In the genomic region with DNA sequence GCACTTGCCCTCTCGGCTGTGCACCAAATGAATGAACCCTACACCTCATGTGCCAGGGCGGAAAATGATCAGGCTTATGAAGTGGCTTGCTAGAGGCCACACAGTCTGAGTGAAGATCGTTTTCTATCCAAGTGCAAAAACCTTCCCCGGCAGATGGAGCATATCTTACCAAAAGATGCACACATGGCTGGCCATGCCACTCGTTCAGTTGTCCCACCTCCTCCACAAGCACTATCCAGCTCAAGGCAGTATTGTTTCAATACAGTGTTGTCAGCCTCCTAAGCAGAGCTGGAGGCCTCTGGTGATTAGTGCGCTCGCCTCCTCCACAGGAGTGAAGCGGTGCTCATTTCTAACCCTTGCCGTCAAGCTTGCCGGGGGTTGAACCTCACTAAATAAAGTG, we compare ENCODE assay signal across 8 mouse cellular contexts.
DNase-seq lines count a peak whose midpoint lies in the region; ATAC-seq and TF ChIP-seq lines count a peak whose summit lies in the region.

No protein-coding gene starts in this region.

- ATAC-seq in lung, embryonic 15.5 days (ENCODE audit: borderline replicate concordance, extremely low read depth, low FRiP score, low TSS enrichment), result peak; percentile 50; the same call in 1 of the 2 replicates
- peak; percentile 63; the same call in 1 of the 2 replicates for ATAC-seq in kidney, embryonic 16.5 days (ENCODE audit: low FRiP score, low TSS enrichment)
- peak; percentile 30; the same call in 1 of the 2 replicates for ATAC-seq in neural tube, embryonic 15.5 days (ENCODE audit: low FRiP score)

- H3K9ac ChIP-seq in lung, embryonic 15.5 days, result no peak overlapping the region
- H3K9ac ChIP-seq in kidney, embryonic 16.5 days (replicated peaks; ENCODE audit: low read length), result peak overlapping the region; percentile 41; the same call in 1 of the 2 replicates
- no peak overlapping the region for H3K9ac ChIP-seq in neural tube, embryonic 15.5 days (replicated peaks)

- WGBS in lung, embryonic 15.5 days, result 54% methylated on average over 10 of the region's 10 CpGs
- 36% methylated on average over 10 of the region's 10 CpGs for WGBS in kidney, embryonic 16.5 days
- WGBS in neural tube, embryonic 15.5 days, result 69% methylated on average over 10 of the region's 10 CpGs

- peaks cover 12% of the 10 kb centered on the region for H3K4me1 ChIP-seq in lung, embryonic 15.5 days
- H3K4me1 ChIP-seq in kidney, embryonic 16.5 days (ENCODE audit: insufficient read depth, low read length), result peaks cover 33% of the 10 kb centered on the region
- peaks cover 38% of the 10 kb centered on the region for H3K4me1 ChIP-seq in neural tube, embryonic 15.5 days

- H3K27ac ChIP-seq in gastrocnemius, adult 2 months, result peak overlapping the region; percentile 71
- H3K27ac ChIP-seq in lung, embryonic 15.5 days, result peak overlapping the region; percentile 62
- peak overlapping the region; percentile 77 for H3K27ac ChIP-seq in kidney, embryonic 16.5 days (ENCODE audit: low read length)
- H3K27ac ChIP-seq in neural tube, embryonic 15.5 days (replicated peaks), result peak overlapping the region; percentile 69

- no peaks in the 10 kb centered on the region for H3K27me3 ChIP-seq in lung, embryonic 15.5 days
- no peaks in the 10 kb centered on the region for H3K27me3 ChIP-seq in kidney, embryonic 16.5 days (ENCODE audit: insufficient read depth, low read length)
- no peaks in the 10 kb centered on the region for H3K27me3 ChIP-seq in neural tube, embryonic 15.5 days (replicated peaks)

- H3K4me2 ChIP-seq in lung, embryonic 15.5 days, result peak overlapping the region; percentile 46
- H3K4me2 ChIP-seq in kidney, embryonic 16.5 days (replicated peaks; ENCODE audit: low read depth, low read length), result peak overlapping the region; percentile 59
- peak overlapping the region; percentile 44; the same call in 1 of the 2 replicates for H3K4me2 ChIP-seq in neural tube, embryonic 15.5 days

- TF ChIP-seq CTCF in gastrocnemius, adult 2 months (IDR thresholded peaks at IDR 0.05), result no peak

- intact Hi-C loops in gastrocnemius, adult 2 months (cut with DNase I), result no loop called here
- intact Hi-C loops in gastrocnemius, postnatal 36 days (cut with DNase I), result no loop called here

- H3K9me3 ChIP-seq in lung, embryonic 15.5 days, result no peaks in the 10 kb centered on the region
- peaks cover 4% of the 10 kb centered on the region for H3K9me3 ChIP-seq in kidney, embryonic 16.5 days (ENCODE audit: low read length)
- no peaks in the 10 kb centered on the region for H3K9me3 ChIP-seq in neural tube, embryonic 15.5 days (replicated peaks)

- no peak for DNase-seq in gastrocnemius, adult 2 months
- DNase-seq in gastrocnemius, postnatal 36 days, result no peak
- no peak for DNase-seq in lung, postnatal 4 days
- no peak for DNase-seq in urinary bladder, adult 18-20 months (ENCODE audit: low spot score in 2 of 2)
- no peak for DNase-seq in embryo, embryonic 9.5 days (ENCODE audit: extremely low spot score)

- H3K4me3 ChIP-seq in gastrocnemius, adult 2 months, result peak overlapping the region; percentile 59
- peak overlapping the region; percentile 3; the same call in 1 of the 2 replicates for H3K4me3 ChIP-seq in lung, embryonic 15.5 days
- peak overlapping the region; percentile 29 for H3K4me3 ChIP-seq in kidney, embryonic 16.5 days (ENCODE audit: low read length)
- H3K4me3 ChIP-seq in neural tube, embryonic 15.5 days (replicated peaks), result no peak overlapping the region

- no peaks in the 10 kb centered on the region for H3K36me3 ChIP-seq in lung, embryonic 15.5 days
- no peaks in the 10 kb centered on the region for H3K36me3 ChIP-seq in kidney, embryonic 16.5 days (ENCODE audit: insufficient read depth, low read length)
- H3K36me3 ChIP-seq in neural tube, embryonic 15.5 days, result no peaks in the 10 kb centered on the region
